Mouse (Mus musculus) midbrain, embryonic 13.5 days (tissue): ENCODE data around the gene Hmga2. TPM values are rescaled to one million over a fixed set of nuclear protein-coding genes. Genes with fewer than 3 reads are reported as not detected.

Experiments
- ATAC-seq: fragments of 200-750 bp; cut with Nextera tagmentation; 2 replicates; pipeline ENCODE4 v1.8.0; 2017; ENCODE audit warnings: mild to moderate bottlenecking, moderate TSS enrichment, moderate library complexity
- H3K27ac ChIP-seq: fragments of 300-500 bp; sonication (generic); 2 replicates; pipeline ENCODE4 v1.5.1; 2015; ENCODE audit warnings: inconsistent platforms, mild to moderate bottlenecking, moderate library complexity
- H3K27me3 ChIP-seq: fragments of 300-500 bp; sonication (generic); 2 replicates; pipeline ENCODE4 v1.6.1; 2015; ENCODE audit warnings: mild to moderate bottlenecking, inconsistent platforms
- H3K36me3 ChIP-seq: fragments of 300-500 bp; sonication (generic); 2 replicates; pipeline ENCODE4 v1.6.1; 2015; ENCODE audit warnings: mild to moderate bottlenecking, inconsistent platforms
- H3K4me1 ChIP-seq: fragments of 300-500 bp; sonication (generic); replicated peaks from 2 replicates; pipeline ENCODE4 v1.6.1; 2015; ENCODE audit warnings: inconsistent platforms
- H3K4me2 ChIP-seq: fragments of 300-500 bp; sonication (generic); replicated peaks from 2 replicates; pipeline ENCODE4 v1.6.1; 2015; ENCODE audit warnings: moderate library complexity, mild to moderate bottlenecking, inconsistent platforms
- H3K4me3 ChIP-seq: fragments of 300-500 bp; sonication (generic); replicated peaks from 2 replicates; pipeline ENCODE4 v1.5.1; 2015; ENCODE audit warnings: mild to moderate bottlenecking, inconsistent platforms
- H3K9ac ChIP-seq: fragments of 300-500 bp; sonication (generic); replicated peaks from 2 replicates; pipeline ENCODE4 v1.6.1; 2015; ENCODE audit warnings: mild to moderate bottlenecking, inconsistent platforms
- H3K9me3 ChIP-seq: fragments of 300-500 bp; sonication (generic); 2 replicates; pipeline ENCODE4 v1.6.1; 2016; ENCODE audit warnings: mild to moderate bottlenecking, inconsistent platforms
- WGBS: fragments of 180-500 bp; shearing (Covaris S2); methylation state at CpG from one replicate; pipeline ENCODE4 v1.1.7; 2015; 5-methylcytosine and 5-hydroxymethylcytosine counted together
- polyA plus RNA-seq: library from polyadenylated mRNA; unstranded; fragments of >200 nt; fragmentation: Nextera tagmentation; extraction: Ambion mirVana; gene quantifications from 2 replicates; pipeline ENCODE4 v1.2.1, GENCODE M21; 2015

Gene Hmga2
- polyA plus RNA-seq, 1 experiment from 2014 or later: 3.6 TPM

DNA sequence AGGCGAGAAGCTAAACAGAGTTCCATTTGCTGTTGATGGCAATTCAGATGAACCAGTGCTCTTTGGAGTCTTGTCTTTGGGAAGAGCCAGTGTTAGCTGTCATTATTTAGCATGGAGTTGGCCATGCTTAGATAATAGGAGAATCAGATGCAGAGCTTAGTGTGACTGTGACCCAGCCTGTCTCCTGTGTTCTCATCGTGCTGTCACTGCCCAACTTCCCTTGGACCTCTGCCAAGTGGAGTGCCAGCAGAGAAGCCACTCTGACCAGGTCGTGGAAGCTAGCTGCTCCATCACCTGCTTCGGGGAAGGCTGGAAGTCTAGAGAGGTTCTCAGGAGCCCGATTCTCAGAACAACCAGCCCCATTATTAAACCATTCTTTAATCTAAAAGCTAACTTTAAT, 73.3 kb downstream of the Hmga2 start:
- Histone ChIP-seq H3K9ac (no peak overlapping the region), H3K9me3 (no peaks in the 10 kb centered on the region), H3K4me2 (no peak overlapping the region), H3K36me3 (no peaks in the 10 kb centered on the region), H3K27me3 (no peaks in the 10 kb centered on the region), H3K27ac (no peak overlapping the region), H3K4me1 (peaks cover 31% of the 10 kb centered on the region), H3K4me3 (no peak overlapping the region)
- no peak for ATAC-seq
- 73% methylated on average over 5 of the region's 5 CpGs for WGBS

DNA sequence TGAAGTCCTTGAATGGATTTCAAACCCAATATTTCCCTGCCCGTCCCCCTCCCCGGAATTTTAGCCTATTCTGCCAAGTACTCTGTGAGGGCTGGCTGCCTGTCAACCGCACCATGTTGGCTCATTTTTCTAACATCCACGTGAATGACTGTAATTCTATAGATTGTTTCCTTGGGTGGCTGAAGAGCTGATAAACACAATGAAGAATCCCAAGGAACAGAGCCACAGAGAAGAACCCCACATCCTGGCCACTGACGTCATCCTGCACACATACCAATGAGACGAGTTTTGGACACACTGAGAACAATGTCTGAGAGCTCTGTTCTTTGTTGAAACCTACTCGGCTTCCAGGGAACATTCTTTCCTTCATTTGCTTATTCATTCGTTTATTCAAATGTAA, 74.5 kb downstream of the Hmga2 start:
- H3K27ac ChIP-seq: no peak overlapping the region
- no peak overlapping the region for H3K4me2 ChIP-seq
- H3K9me3 ChIP-seq: no peaks in the 10 kb centered on the region
- peaks cover 20% of the 10 kb centered on the region for H3K4me1 ChIP-seq
- H3K27me3 ChIP-seq: no peaks in the 10 kb centered on the region
- H3K36me3 ChIP-seq: no peaks in the 10 kb centered on the region
- ATAC-seq: no peak
- WGBS: 57% methylated on average over 8 of the region's 8 CpGs
- H3K9ac ChIP-seq: no peak overlapping the region
- H3K4me3 ChIP-seq: no peak overlapping the region

DNA sequence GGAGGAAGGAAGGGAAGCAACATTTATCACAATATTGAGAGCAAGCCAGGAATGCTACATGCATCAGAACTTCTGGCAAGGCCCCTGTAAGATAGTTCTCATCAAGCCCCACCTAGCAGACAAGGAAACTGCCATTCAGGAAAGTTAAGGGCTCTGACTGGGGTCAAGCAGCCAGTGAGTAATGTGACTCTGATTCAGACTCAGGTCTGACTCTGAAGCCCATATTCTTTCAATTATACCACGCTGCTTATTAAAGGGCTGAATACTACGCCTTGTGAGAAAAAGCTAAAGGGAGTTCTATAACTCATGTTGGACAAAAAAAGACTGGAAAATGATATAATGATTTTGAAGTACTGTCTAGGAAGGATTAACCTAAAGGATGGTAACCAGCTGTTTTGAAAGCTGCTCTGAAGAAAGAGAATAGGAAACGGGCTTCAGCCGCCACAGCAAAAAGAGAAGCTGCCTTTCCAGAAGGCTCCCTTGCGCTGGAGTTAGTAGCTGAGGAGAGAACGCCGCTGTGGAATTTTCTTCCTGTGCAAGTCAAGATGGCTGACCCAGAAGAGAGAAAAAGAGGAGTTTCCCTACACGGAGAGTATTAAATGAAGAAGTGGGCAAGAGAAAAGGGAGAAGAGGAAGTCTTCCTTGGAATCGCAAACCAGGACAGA, 76.3 kb downstream of the Hmga2 start:
- 82% methylated on average over 9 of the region's 9 CpGs for WGBS
- Histone ChIP-seq H3K9ac (no peak overlapping the region), H3K4me3 (no peak overlapping the region), H3K36me3 (no peaks in the 10 kb centered on the region), H3K27ac (no peak overlapping the region), H3K4me1 (peaks cover 12% of the 10 kb centered on the region; the same call in 1 of the 2 replicates), H3K4me2 (no peak overlapping the region), H3K9me3 (no peaks in the 10 kb centered on the region), H3K27me3 (no peaks in the 10 kb centered on the region)
- ATAC-seq: no peak

DNA sequence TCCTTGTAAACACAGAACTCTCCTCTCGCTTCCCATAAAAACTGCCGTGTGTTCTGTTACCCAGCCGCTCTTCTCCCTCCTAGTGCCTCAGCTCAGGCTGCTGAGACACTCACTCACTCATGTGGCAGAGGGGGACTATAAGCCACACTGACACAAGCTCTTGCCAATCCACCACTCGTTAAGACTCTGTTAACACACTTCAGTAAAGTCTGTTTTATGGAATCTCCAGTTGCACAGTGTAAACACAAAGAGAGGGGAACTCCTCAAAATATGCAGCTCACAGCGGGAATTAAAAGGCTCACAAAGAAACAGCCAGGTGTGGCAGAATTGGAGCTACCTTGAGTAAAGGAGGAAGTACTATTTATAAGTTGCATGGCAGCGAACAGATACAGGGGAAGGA, 77.5 kb downstream of the Hmga2 start:
- no peaks in the 10 kb centered on the region for H3K36me3 ChIP-seq
- H3K9me3 ChIP-seq: no peaks in the 10 kb centered on the region
- no peak overlapping the region for H3K9ac ChIP-seq
- H3K27ac ChIP-seq: no peak overlapping the region
- H3K4me2 ChIP-seq: no peak overlapping the region
- 70% methylated on average over 6 of the region's 6 CpGs for WGBS
- no peak overlapping the region for H3K4me3 ChIP-seq
- ATAC-seq: no peak
- H3K27me3 ChIP-seq: no peaks in the 10 kb centered on the region
- H3K4me1 ChIP-seq: peaks cover 12% of the 10 kb centered on the region; the same call in 1 of the 2 replicates

GRCm38 (mm10) chr10:120397211-120397631, 79.0 kb downstream of the Hmga2 start:
- no peak overlapping the region for H3K4me3 ChIP-seq
- H3K4me2 ChIP-seq: no peak overlapping the region
- H3K36me3 ChIP-seq: no peaks in the 10 kb centered on the region
- H3K27me3 ChIP-seq: no peaks in the 10 kb centered on the region
- H3K9me3 ChIP-seq: no peaks in the 10 kb centered on the region
- H3K9ac ChIP-seq: no peak overlapping the region
- WGBS: 89% methylated on average over 17 of the region's 17 CpGs
- no peak overlapping the region for H3K27ac ChIP-seq
- ATAC-seq: no peak
- peaks cover 7% of the 10 kb centered on the region; the same call in 1 of the 2 replicates for H3K4me1 ChIP-seq

DNA sequence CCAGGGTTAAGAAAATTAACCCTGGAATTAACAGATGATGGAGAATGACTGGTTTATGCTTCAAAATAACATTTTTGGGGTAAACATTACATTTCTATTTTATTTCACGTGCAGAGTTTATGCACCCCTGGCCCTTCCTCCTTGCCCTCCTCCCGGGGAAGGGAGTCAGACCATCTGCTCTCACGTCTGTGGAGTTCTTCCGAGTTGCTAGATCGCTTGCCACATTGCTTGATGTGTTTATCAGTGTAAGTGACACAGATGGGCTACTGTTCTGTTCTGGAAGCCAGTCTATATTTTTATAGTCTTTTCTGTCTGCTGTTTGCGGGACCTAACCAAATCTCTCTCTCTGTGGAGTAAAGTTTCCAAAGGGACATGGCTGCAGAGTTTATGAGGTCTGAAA, 80.7 kb downstream of the Hmga2 start:
- Histone ChIP-seq H3K9me3 (no peaks in the 10 kb centered on the region), H3K4me1 (peaks cover 16% of the 10 kb centered on the region), H3K4me2 (no peak overlapping the region), H3K9ac (no peak overlapping the region), H3K4me3 (no peak overlapping the region), H3K27ac (no peak overlapping the region), H3K27me3 (peaks cover under 1% of the 10 kb centered on the region; the same call in 1 of the 2 replicates), H3K36me3 (no peaks in the 10 kb centered on the region)
- WGBS: 76% methylated on average over 6 of the region's 6 CpGs
- no peak for ATAC-seq

GRCm38 (mm10) chr10:120394740-120395139, 81.5 kb downstream of the Hmga2 start:
- Histone ChIP-seq H3K36me3 (no peaks in the 10 kb centered on the region), H3K4me2 (no peak overlapping the region), H3K27ac (no peak overlapping the region), H3K27me3 (peaks cover 2% of the 10 kb centered on the region; the same call in 1 of the 2 replicates), H3K4me1 (peaks cover 16% of the 10 kb centered on the region), H3K9ac (no peak overlapping the region), H3K9me3 (no peaks in the 10 kb centered on the region), H3K4me3 (no peak overlapping the region)
- 86% methylated on average over 9 of the region's 9 CpGs for WGBS
- ATAC-seq: no peak

DNA sequence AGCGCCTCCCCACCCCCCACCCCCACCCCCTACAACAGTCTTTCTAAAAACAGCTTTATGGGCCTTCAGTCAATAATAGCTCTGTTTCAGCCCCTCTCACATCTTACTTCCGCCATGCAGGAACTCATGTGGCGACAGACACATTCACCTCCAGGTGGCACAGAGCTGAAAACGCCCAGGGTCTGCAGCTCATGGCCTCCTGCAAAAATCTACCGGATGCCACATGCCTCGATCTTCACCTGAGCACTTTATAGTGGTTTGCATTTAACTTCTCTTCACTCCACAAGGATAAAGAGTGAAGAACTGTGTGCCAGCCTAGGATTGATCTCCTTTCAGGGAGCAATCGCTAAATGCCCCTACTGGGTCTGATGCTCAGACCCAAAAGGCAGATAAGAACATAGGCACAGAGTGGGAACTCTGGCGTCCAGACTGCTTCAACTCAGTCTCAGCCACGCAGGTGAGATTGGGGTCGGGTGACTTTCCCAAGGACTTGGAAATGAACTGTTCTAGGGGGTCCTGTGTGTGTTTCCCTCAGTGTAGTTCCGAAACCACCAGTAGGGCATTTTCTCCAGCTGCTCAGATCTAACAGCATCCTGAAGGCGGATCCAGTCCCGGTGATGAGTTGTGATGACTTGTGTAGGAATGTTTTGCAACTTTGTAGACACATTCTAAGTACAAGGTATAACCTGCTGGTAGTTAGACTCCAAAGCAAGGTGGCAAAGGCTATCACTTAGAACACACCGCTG, 84.1 kb downstream of the Hmga2 start:
- WGBS: 48% methylated on average over 14 of the region's 14 CpGs
- no peaks in the 10 kb centered on the region for H3K36me3 ChIP-seq
- H3K4me2 ChIP-seq: no peak overlapping the region
- H3K4me1 ChIP-seq: peaks cover 26% of the 10 kb centered on the region
- no peak for ATAC-seq
- H3K4me3 ChIP-seq: no peak overlapping the region
- H3K9ac ChIP-seq: no peak overlapping the region
- peaks cover 2% of the 10 kb centered on the region; the same call in 1 of the 2 replicates for H3K27me3 ChIP-seq
- H3K27ac ChIP-seq: no peak overlapping the region
- H3K9me3 ChIP-seq: no peaks in the 10 kb centered on the region

DNA sequence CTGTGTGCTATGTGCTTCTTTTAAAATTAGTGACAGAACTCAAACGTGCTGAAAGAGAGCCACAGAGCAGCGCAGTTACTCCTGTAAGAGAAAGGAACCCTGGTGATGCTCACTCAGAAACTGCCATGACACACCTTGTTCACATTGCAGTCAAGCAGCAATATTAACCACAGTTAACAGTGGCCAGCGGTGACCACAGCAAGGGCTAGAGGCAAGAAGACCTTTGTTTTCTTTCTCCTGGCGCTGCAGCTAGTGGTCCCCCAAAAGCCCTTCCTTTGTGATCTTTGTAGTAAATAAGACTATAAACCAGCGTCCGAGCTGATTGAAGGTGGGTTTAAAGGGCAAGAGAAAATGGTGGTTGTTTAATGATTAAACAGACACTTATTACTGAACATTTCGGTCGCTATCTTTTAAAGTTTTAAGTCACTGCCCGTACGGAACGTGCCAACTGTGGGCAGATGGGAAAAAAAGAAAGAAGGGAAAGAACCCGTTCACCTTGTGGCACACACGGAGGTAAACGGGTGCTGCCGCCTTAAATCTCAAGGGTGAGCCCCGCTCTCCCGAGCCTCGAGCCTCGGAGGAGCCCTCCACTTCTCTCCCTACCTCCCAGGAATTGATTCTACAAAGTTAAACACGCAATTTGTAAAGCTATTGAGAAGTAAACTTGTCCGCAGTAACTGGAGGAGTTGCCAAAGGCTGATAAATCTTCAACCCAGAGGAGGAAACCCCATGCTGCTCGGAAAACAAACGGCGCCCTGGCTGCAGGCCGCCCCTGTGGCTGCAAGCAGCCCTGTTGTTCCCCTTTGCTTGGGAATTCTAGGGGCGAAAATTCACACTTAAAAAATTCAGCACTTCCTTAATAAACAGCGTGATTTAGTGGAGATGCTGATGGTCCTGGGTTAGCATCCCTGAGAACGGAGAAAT, 85.1 kb downstream of the Hmga2 start:
- Histone ChIP-seq H3K4me2 (peak overlapping the region; percentile 35), H3K4me3 (no peak overlapping the region), H3K36me3 (no peaks in the 10 kb centered on the region), H3K27me3 (peaks cover 2% of the 10 kb centered on the region; the same call in 1 of the 2 replicates), H3K9ac (no peak overlapping the region), H3K27ac (no peak overlapping the region), H3K9me3 (no peaks in the 10 kb centered on the region), H3K4me1 (peaks cover 26% of the 10 kb centered on the region)
- WGBS: 25% methylated on average over 28 of the region's 28 CpGs
- ATAC-seq: no peak

GRCm38 (mm10) chr10:120389707-120390106, 86.6 kb downstream of the Hmga2 start:
- no peak for ATAC-seq
- Histone ChIP-seq H3K4me2 (no peak overlapping the region), H3K9ac (no peak overlapping the region), H3K27me3 (peaks cover 2% of the 10 kb centered on the region; the same call in 1 of the 2 replicates), H3K36me3 (no peaks in the 10 kb centered on the region), H3K4me3 (no peak overlapping the region), H3K9me3 (no peaks in the 10 kb centered on the region), H3K4me1 (peaks cover 30% of the 10 kb centered on the region), H3K27ac (no peak overlapping the region)
- 60% methylated on average over 6 of the region's 6 CpGs for WGBS

GRCm38 (mm10) chr10:120388966-120389365, 87.3 kb downstream of the Hmga2 start:
- peaks cover 33% of the 10 kb centered on the region for H3K4me1 ChIP-seq
- H3K4me2 ChIP-seq: no peak overlapping the region
- H3K36me3 ChIP-seq: no peaks in the 10 kb centered on the region
- peaks cover 2% of the 10 kb centered on the region; the same call in 1 of the 2 replicates for H3K27me3 ChIP-seq
- H3K9ac ChIP-seq: no peak overlapping the region
- H3K27ac ChIP-seq: no peak overlapping the region
- WGBS: 30% methylated on average over 10 of the region's 10 CpGs
- ATAC-seq: no peak
- no peak overlapping the region for H3K4me3 ChIP-seq
- H3K9me3 ChIP-seq: no peaks in the 10 kb centered on the region
